Mouse (Mus musculus): ENCODE data around the gene Apol7a. TPM values are rescaled to one million over a fixed set of nuclear protein-coding genes. Genes with fewer than 3 reads are reported as not detected.

Apol7a gene
- polyA plus RNA-seq (2017; shearing (Covaris generic)): not detected

DNA sequence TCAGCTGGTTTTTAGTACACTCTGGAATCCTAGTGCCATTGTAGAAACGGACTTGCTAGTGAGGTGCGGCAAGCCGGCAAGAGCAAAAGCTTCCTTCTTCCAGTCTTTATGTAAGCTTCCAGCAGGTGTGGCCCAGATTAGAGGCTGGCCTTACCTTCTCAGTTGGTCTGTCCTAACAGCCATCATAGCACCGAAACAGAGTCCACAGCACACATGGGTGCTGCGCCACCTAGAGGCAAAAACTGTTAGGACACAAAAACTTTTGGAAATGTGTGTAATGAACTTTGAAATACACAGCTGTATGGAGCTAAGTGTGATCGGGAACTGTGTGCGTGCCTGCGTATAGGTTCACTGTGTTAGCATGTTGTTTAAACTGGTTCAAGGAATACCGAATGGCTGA, at the start of gene Apol7a:
Gene Apol7a, minus strand, starts transcription at position 84 of the 400 bp plus-strand sequence.

DNA sequence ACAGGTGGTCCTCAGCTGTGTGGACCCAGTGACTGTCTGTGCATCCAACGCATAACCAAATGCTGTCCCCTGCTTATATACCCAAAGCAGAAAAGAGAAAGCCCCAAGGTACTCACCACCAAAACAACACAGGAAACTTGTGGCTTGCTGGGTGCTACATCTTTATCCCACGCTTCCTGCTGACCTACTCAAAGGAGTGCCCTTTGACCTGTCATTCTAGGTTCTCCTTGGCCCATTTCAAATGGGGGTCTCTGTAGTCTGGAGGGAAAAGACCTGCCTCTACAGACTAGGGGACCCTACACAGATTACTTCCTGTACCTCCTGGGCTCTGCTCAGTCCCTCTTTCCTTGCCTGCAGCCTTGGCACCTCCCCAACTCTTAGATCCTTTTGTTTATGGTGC, 48.5 kb upstream of the Apol7a start, which contains the start of gene Apol7b:
Gene Apol7b, minus strand, starts transcription at position 101 of the 400 bp plus-strand sequence.

DNA sequence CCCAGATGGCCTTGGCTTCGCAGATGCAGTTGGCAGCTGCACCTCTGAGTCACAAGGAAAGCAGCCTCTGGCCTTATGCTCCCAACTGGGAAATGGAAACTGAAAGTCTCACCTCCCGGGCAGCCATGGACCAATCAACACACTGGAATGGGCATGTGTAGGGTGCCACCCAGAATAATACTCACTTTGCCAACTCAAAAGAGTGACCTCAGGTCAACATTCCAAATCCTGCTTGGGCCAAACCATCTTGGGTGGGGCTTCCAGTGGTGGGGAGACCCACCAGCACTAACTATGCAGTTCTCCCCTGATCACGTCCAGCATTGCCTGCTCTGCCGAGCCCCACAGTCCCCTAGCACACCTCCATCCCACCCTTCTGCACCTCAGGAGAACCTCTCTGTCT, 12.1 kb upstream of the Apol7a start, which contains the start of gene Apol9a:
Gene Apol9a, minus strand, starts transcription at position 101 of the 400 bp plus-strand sequence.

Other genes with a start within 250 kb of the Apol7a start
- 0.13 TPM for gene Rbfox2, start 92.1 kb downstream of the Apol7a start, polyA plus RNA-seq (2017; shearing (Covaris generic))
- 13.3 TPM for gene Apol9a, start 12.0 kb upstream of the Apol7a start, polyA plus RNA-seq (2017; shearing (Covaris generic))
- 0.56 TPM for gene Apol7b, start 48.4 kb upstream of the Apol7a start, polyA plus RNA-seq (2017; shearing (Covaris generic))
- 0.14 TPM for gene Apol10a, start 77.9 kb upstream of the Apol7a start, polyA plus RNA-seq (2017; shearing (Covaris generic))
- gene Apol11a, start 109.2 kb upstream of the Apol7a start, polyA plus RNA-seq (2017; shearing (Covaris generic)): 0.11 TPM
- gene Apol7c, start 134.2 kb upstream of the Apol7a start, polyA plus RNA-seq (2017; shearing (Covaris generic)): 0.69 TPM
- gene 1700025B11Rik, start 162.8 kb upstream of the Apol7a start, polyA plus RNA-seq (2017; shearing (Covaris generic)): not detected
- 2.4 TPM for gene Apol10b, start 197.0 kb upstream of the Apol7a start, polyA plus RNA-seq (2017; shearing (Covaris generic))
- not detected for gene Gm36245, start 200.1 kb upstream of the Apol7a start, polyA plus RNA-seq (2017; shearing (Covaris generic))
- 0.26 TPM for gene Apol11b, start 244.2 kb upstream of the Apol7a start, polyA plus RNA-seq (2017; shearing (Covaris generic))